Mouse (Mus musculus) 3T3-L1 (cell line): Measurements from ENCODE around the gene Fkbp11.
"Not testable (repeated sequence)": the region's sequence is repeated elsewhere in the genome, so short reads cannot be mapped to it uniquely, and the experiment has no call there.

Experiments used
- DNase-seq: peaks from one replicate; pipeline ENCODE4 v3.0.0-alpha.2; 2015; ENCODE audit warnings: low read depth, low spot score

Fkbp11 gene

DNA sequence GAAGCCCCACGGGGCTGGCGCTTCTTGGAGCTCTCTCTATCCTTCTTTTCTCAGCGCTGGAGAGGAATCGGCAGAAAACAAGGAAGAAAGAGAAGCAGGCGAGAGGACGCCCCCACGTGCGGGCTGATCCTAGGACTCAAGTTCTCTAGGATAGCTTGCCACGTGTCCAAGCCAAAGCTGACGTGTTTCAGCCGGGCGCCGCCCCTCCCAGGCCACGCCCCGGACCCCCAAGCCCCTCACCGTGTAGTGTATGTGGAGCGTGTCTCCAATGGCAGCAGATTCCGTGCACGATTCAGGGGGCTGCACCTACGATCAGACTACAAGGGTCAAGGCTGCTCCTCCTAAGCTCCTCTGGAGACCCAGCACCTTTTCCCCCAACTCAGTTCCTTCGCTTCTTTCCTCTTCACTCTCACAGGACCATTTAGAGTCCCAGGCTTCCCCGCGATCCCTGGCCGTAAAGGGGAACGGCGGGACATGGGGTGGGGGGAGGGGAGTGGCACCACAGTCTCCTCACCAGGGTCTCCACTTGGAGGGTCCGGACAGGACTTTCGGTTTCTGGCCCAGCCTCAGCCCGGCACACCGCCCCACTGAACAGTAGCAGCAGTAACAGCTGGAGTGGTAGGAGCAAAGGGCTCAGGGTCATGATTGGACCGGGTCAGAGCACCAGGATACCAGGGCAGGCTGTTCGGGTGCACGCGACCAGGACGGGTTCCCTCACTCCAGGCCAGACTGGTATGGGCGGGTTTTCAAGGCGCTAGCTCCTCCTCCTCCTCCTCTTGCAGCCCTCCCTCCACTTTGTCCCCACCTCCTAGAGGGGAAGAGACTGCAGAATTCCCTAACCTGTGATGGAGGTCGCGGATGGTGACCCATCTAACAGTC lies at the start of gene Fkbp11:
Fkbp11 (minus strand) TSS at position 756 of the 879 bp plus-strand sequence.
- peak; percentile 84 for DNase-seq

- no peak for DNase-seq
Measured at GRCm38 (mm10) chr15:98777762-98778161, 49.8 kb upstream of the Fkbp11 start, which contains the start of gene Wnt10b. Gene Wnt10b, minus strand, starts transcription at chr15:98778150.

GRCm38 (mm10) chr15:98777005-98777616 lies 49.1 kb upstream of the Fkbp11 start:
- DNase-seq: no peak

- DNase-seq: no peak
Measured at GRCm38 (mm10) chr15:98776280-98777004, 48.4 kb upstream of the Fkbp11 start.

DNA sequence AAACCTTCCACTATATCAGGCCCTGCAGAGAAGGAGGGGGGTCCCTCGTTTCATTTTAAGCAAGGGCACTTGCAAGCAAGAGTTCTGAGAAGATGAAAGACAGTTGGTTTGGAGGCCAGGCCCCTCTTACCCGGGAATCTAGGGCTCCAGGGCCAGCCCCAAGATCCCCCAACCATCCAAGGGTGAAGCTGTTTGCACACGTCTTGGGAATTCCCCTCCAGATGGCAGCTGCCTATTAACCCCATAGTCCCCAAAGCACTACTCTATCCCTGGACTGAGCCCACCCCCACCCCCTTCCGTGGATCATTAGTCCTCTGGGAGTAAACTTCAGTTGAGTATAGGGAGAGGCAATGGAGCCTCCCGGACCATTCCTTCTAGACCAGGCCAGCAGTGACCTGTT lies 47.5 kb upstream of the Fkbp11 start:
- DNase-seq: no peak

DNA sequence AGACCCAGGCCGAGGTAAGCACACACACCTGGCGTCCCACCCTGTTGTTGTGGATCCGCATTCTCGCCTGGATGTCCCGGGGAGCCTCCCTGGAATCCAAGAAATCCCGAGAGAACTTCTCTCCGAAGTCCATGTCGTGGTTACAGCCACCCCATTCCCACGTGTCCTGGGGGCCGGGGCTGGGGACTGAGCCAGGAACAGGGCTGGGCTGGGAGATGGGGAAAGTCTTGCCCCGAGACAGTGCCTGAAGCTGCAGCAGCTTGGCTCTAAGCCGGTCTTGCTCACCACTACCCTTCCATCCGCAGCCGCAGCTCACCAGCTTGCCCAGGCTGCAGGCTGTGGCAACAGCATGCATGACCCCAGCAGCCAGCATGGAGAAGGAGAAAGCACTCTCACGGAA lies 46.1 kb upstream of the Fkbp11 start:
- no peak for DNase-seq

- DNase-seq: no peak
Measured at GRCm38 (mm10) chr15:98772511-98773211, 44.7 kb upstream of the Fkbp11 start.

- no peak for DNase-seq
Measured at GRCm38 (mm10) chr15:98771813-98772425, 43.9 kb upstream of the Fkbp11 start.

- DNase-seq: peak; percentile 65
Measured at GRCm38 (mm10) chr15:98768259-98768658, 40.3 kb upstream of the Fkbp11 start.

DNA sequence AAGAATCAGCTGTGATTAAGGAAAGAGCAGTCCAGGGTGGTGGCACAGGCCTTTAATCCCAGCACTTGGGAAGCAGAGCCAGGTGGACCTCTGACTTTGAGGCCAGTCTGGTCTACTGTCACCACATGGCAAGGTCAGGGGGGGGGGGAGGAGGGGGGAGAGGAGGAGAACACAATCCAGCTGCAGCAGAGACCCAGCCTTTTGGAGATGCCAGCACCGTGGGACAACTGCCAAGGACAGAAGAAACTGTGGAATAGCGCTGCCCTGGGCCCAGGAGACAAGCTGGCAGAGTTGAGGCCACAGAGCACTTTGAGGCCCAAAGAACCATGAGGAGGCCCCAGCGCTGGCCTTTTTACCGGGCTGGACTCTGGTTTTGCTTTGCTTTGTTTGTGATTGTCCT lies 37.9 kb upstream of the Fkbp11 start:
- DNase-seq: no peak

- DNase-seq: peak; percentile 94
Measured at GRCm38 (mm10) chr15:98762670-98763529, 34.9 kb upstream of the Fkbp11 start, which contains the start of gene Arf3. Gene Arf3, minus strand, starts transcription at chr15:98763214.

DNA sequence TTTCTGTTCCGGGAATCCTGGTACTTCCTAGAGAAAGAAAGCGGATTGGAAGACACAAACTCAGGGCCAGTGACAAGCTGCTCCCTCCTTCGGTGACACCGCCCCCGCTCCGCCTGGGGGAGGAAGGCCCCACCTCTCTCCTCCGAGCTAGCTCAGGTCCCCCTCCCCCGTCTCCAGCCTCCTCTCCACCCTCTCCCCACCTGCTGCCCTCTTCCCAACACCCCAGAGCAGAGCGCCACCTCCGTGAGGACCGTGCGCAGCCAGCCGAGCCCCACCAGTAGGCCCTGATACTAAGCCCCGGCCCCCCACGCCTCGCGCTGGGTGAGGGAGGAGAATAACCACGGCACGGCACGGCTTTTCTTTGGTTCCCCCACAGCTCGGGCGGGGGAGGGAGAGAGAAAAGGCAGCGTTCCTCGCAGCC lies 34.2 kb upstream of the Fkbp11 start:
- DNase-seq: peak; percentile 75

- DNase-seq: no peak
Measured at GRCm38 (mm10) chr15:98754125-98754524, 26.1 kb upstream of the Fkbp11 start.

- DNase-seq: no peak
Measured at GRCm38 (mm10) chr15:98753021-98753423, 25.0 kb upstream of the Fkbp11 start.

DNA sequence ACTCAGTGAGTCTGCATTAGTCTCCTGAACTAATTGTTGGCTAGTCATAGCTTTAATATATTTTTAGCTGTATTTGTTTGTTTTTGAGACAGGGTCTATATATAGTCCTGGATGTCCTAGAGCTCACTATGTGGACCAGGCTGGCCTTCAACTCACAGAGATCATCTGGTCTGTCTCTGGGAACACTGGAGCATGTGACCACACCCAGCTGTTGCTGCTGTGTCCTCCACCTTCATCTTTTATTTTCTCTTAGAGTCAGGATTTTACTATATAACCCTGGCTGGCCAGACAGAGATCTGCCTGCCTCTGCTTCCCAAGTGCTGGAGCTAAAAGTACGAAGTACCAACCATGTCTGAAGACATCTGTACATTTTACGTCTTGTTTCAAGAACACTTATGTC lies 21.1 kb upstream of the Fkbp11 start:
- no peak for DNase-seq

GRCm38 (mm10) chr15:98747296-98747695 lies 19.3 kb upstream of the Fkbp11 start:
- DNase-seq: no peak

DNA sequence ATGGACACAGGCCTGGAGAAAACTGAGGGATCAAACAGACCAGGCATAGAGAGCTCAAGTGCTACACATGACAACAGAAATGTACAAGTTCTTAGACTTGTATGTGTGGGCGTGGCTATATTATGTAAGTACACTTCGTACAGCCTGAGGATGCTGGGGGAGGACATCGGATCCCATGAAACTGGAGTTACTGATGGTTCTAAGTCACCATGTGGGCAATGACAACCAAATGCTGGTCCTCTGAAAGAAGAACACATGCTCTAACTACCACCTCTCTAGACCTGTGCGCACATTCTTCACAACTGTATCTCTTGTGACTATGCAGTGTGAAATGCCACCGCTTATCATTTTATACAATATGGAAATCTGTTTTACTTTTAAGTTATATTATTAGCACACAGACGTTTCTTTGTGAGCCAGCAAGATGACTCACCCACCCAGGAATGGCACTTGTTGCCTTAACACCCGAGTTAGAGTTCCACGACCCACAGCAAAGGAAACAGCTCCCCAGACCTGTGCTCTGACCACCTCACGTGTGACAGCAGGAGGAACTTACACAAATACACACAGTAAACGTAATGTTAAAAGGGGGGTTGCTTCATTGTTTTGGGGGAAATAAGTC lies 18.5 kb upstream of the Fkbp11 start:
- DNase-seq: peak; percentile 80

- not testable (repeated sequence) for DNase-seq
Measured at GRCm38 (mm10) chr15:98743863-98744262, 15.9 kb upstream of the Fkbp11 start.

DNA sequence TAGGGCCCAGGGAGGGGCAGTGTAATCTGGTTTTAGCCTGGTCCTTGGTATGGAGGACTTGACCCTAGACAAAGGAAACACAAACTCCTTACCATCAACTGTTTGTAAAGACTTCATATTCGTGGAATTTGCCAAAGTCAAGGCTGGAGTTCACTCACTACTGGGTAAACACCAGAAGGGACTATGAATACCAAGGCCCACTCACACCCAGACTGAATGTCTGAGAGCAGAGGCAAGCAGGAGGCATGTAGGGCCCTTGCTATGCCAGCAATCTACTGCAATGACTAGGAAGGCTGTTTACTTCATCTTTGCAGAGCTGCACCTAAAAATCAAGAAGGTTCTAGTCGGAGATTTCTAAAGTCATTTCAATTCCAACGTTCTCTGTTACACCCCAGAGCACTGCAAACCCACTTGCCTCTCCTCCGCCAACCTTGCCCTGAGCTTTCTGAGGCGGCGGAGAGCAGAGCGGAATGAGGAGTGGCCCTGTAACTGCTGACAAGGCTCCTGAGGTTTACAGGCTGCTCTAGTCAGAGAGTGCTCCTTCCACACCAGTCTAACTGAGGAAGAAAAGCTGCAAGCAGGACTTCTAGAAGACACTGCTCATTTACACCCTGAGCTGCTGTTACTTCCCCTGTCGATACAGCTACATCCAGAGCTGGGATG lies 14.9 kb upstream of the Fkbp11 start:
- DNase-seq: no peak
